Mouse (Mus musculus): ENCODE measurements around the gene Hs1bp3.

- TF ChIP-seq CTCF (conservative IDR thresholded peaks at IDR 0.05; ENCODE audit: low read length) (peak; percentile 33; the same call in 1 of the 2 replicates), POU5F1 (IDR thresholded peaks at IDR 0.05; ENCODE audit: borderline replicate concordance, low read length) (no peak)
Observed at GRCm38 (mm10) chr12:8313270-8313771, at the start of gene Hs1bp3.
